Mouse (Mus musculus): ENCODE results near the gene Gm43302.
"Not testable (repeated sequence)": the region's sequence is repeated elsewhere in the genome, so short reads cannot be mapped to it uniquely, and the experiment has no call there.

DNA sequence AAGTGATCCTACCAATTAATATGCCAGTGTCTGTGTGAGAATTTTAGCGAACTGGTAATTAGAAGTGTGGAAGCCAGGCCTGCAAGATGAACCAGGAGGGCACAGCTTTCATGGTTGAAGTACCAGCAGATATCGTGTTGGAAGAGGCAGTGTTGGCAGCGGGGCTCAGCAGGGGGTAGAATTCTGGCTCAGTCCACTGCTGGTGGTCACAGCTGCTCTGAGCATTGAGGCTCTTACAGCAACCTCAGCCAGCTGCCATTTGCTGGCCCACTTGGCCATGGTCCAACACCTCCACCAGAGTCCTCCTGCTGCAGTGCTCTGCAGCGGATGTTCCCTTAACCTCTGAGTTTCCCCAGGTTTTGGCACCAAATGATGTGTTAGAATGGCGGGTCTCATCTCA, 97.2 kb downstream of the Gm43302 start:
- not testable (repeated sequence) for TF ChIP-seq CTCF (IDR thresholded peaks at IDR 0.05; ENCODE audit: borderline replicate concordance, extremely low read depth, insufficient read depth, insufficient read length); POLR2A (IDR thresholded peaks at IDR 0.05; ENCODE audit: borderline replicate concordance, extremely low read depth, insufficient read depth, insufficient read length, poor library complexity, severe bottlenecking)
